Mouse (Mus musculus): Measurements from ENCODE around the gene Nelfa.

Nelfa gene

DNA sequence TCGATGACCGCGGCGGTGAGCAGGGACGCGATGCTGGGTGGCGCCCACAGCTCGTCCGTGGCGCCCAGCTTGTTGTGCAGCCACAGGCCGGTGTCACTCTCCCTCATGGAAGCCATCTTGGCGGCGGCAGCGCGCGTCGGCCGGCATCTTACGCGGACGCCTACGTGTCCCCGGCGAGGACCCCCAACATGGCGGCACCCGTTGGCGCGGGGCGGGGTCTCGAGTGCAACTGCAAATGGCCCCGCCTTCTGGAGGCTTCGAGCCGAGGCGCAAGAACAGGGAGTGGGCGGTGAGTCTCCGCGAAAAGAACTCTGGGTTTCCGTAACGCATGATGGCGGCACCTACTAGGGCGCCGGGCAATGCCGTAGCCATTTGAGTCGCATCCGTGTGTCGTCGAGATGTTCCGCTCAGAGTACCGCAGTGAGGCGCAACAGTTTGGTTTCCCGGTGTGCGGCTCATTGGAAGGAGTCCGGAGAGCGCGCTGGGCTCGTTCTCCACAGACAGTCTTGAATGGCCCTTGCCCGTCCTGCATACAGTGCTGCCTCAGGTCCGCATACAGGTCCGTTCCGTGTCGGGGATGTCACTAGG lies at the start of gene Nelfa:
Gene Nelfa, minus strand, starts transcription at position 294 of the 588 bp plus-strand sequence.
- DNase-seq (ENCODE audit: low read depth, low spot score), result peak; percentile 99

DNA sequence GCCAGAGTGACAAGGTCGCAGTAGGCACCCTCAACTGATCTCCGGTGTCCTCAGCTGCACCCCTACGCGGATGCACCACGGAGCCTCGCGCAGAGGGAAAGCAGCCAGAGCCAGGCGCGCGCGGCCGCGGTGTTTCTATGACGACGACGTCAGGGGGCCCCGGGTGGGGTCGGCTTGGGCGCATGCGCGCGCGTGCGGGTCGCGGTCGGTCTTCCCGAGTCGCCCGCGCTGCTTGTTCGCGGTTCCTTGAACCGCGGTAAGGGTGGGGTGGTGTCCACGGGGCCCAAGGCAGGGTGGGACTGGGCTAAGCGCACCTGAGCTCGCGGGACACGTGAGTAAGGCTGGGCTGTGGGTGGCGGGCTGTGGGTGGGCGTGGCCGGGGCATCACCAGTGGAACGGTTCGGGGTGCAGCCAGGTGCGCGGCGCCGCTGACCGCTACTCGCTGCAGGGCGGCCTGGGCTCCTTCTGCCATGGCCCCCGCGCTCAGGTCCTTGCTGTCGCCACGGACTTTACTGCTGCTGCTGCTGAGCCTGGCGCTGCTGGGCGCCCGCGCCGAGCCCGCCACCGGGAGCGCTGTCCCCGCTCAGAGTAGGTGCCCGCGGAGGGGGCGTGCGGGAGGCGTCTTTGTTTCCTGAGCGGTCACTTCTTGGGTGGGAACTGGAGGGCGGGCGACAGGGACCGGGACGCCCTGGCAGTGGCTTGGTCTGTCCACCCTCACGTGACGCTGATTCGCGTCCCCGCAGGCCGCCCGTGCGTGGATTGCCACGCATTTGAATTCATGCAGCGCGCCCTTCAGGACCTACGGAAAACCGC lies 47.3 kb upstream of the Nelfa start, which contains the start of gene Gm1673:
Gene Gm1673, plus strand, starts transcription at position 125 of the 813 bp plus-strand sequence.
- no peak for DNase-seq (ENCODE audit: low read depth, low spot score)

- no peak for DNase-seq (ENCODE audit: low read depth, low spot score)
These were observed 46.6 kb upstream of the Nelfa start for GRCm38 (mm10) chr5:33982731-33983259.

GRCm38 (mm10) chr5:33976267-33976666 lies 40.1 kb upstream of the Nelfa start:
- DNase-seq (ENCODE audit: low read depth, low spot score), result no peak

DNA sequence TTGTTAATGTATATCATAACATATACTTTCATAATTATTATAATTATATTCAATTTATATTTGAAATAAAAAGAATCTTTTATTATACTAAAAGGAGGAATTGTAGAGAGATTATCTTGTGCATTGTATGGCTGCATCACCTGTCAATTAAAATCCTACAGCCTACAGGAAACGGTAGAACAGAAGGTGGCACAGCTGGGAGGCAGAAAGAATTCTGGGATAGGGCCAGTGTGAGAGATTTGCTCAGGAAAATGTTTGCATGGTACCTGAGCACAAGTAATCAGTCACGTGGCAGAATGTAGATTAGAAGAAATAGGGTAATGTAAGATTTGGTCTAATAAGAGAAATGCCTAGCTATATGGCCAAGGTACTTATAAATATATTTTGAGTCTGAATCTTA lies 38.5 kb upstream of the Nelfa start:
- no peak for DNase-seq (ENCODE audit: low read depth, low spot score)

GRCm38 (mm10) chr5:33959382-33959781 lies 23.2 kb upstream of the Nelfa start:
- no peak for DNase-seq (ENCODE audit: low read depth, low spot score)

GRCm38 (mm10) chr5:33955868-33956267 lies 19.7 kb upstream of the Nelfa start:
- DNase-seq (ENCODE audit: low read depth, low spot score), result no peak

DNA sequence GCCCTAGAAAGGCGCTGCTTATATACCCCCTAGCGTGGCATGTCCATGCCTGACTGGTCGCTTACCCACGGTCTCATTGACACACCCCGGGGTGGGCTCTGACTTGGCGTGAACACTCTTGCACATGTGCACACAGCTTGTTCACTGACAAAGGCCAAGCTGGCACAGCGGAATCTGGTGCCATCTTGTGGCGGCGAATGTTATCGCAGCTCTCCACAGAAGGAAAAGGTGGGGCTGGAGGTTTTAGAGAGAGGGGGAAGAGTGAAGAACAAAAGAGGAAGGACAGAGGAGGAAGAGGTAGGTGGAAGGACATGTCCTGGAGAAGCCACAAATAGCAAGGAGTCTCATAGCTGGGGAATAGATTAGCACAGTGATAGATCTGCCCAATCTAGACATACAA lies 18.1 kb upstream of the Nelfa start:
- DNase-seq (ENCODE audit: low read depth, low spot score), result peak; percentile 89

GRCm38 (mm10) chr5:33953471-33954185 lies 17.4 kb upstream of the Nelfa start:
- DNase-seq (ENCODE audit: low read depth, low spot score), result peak; percentile 54

- DNase-seq (ENCODE audit: low read depth, low spot score), result no peak
These were observed 12.1 kb upstream of the Nelfa start for GRCm38 (mm10) chr5:33948314-33948713.

DNA sequence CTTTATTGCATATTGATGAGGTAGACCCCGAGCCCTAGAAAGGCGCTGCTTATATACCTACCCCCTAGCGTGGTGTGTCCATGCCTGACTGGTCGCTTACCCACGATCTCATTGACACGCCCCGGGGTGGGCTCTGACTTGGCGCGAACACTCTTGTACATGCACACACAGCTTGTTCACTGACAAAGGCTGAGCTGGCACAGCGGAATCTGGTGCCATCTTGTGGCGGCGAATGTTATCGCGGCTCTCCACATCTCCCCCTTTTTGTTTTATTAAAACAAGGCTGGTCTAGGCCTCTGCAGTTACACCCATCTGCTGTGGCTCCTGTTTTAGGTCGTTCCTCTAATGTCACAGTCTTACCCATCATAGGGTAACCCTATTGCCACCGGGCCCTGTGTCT lies 10.8 kb upstream of the Nelfa start:
- peak; percentile 65 for DNase-seq (ENCODE audit: low read depth, low spot score)

DNA sequence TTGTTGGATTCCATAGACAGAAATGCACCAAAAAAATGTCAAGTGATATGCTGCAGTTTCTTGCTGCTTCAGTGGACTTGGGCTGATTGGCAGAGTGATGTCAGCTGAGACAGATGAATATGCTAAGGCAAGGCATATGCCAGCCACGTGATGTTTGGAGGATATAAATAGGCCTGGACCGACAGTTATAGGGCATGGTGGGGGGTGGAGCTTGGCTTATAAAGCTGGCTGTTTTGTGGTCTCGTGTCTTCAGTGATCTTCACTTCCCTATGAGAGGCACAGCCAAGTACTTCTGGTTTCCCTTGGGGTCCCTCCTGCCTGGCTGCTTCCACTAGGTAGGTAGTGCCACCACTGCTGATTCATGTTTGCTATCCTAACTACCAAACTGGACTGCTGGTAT lies 2.2 kb upstream of the Nelfa start:
- DNase-seq (ENCODE audit: low read depth, low spot score), result peak; percentile 84

GRCm38 (mm10) chr5:33937230-33937629 lies 1.0 kb upstream of the Nelfa start:
- DNase-seq (ENCODE audit: low read depth, low spot score), result no peak

DNA sequence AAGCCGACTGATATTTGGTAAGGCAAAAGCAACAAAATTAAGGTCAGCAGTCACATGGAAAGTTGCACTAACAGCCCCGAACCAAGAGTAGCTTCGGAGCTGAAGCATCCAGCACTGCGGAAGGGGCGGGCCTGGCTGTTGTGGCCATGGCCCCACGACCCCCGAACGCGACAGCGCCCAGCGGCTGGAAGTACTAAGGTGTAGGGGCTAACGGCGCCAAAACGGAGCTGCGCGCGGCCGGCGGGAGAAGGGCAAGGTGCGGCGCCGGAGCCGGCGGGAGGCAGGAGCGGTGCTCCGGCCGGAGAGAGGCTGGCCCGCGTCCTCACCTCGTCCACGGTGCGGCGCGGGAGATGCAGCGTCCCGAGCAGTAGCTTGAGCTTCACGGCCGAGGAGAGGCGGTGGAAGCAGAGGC lies 507 bp downstream of the Nelfa start:
- DNase-seq (ENCODE audit: low read depth, low spot score), result no peak

DNA sequence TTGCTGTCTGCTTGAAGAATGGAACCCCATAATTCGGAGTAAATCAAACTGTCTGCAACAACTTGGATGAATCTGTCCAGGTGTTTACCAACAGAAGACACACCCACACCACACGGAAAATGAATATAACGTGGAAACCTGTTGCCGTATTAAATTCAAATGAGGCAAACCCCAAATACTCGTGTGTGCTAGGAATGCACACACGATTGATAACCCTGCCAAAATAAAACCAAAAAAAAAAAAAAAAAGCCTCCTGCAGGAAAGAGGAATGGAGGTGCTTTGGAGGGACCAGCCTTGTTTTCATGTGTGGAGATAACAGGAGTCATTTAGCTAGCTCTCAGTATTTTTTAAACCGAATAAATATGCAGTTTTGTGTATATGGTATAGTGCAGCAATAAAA lies 1.3 kb downstream of the Nelfa start:
- peak; percentile 40 for DNase-seq (ENCODE audit: low read depth, low spot score)

- DNase-seq (ENCODE audit: low read depth, low spot score), result peak; percentile 66
These were observed 2.1 kb downstream of the Nelfa start for GRCm38 (mm10) chr5:33934081-33934480.

DNA sequence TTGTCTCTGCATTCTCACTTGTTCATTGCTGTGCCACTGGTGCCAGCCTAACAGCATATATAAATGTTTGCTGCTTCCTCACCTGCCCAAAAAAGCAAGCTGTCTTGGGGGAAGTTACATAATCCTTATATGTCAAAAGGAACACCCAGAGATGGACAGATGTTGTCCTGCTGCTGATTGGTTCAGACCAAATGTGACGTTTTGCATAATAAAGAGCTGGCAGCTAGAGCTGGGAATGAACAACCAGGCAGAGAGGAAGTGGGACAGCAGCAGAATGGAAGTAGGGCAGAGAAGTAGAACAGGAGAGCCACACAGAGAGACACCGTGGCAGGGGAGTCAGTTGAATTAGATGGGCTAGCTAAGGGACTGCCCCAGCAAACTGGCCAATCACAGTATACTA lies 3.8 kb downstream of the Nelfa start:
- peak; percentile 59 for DNase-seq (ENCODE audit: low read depth, low spot score)

GRCm38 (mm10) chr5:33926170-33926569 lies 10.0 kb downstream of the Nelfa start:
- no peak for DNase-seq (ENCODE audit: low read depth, low spot score)

- DNase-seq (ENCODE audit: low read depth, low spot score), result no peak
These were observed 13.6 kb downstream of the Nelfa start for GRCm38 (mm10) chr5:33922566-33922965.

- no peak for DNase-seq (ENCODE audit: low read depth, low spot score)
These were observed 14.6 kb downstream of the Nelfa start for GRCm38 (mm10) chr5:33921486-33922235.

DNA sequence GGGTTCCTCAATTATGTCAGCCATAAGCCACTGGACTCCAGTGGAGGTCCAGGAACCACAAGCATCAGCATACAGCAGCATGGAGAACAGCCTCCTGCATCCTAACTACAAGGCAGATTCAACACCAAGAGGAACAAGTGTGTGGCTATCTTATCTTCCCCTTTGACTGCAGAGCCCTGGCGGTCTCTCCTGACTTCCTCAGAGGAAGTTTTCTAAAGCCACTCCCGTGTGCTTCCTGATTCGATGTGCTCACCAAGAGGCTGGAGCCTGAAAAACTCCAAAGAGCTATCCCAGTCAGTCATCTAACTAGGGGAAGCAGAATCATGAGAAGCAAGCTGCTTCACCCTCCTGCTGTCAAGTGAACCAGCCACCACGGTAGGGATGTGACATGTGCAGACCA lies 15.3 kb downstream of the Nelfa start:
- no peak for DNase-seq (ENCODE audit: low read depth, low spot score)

- no peak for DNase-seq (ENCODE audit: low read depth, low spot score)
These were observed 16.2 kb downstream of the Nelfa start for GRCm38 (mm10) chr5:33920037-33920436.
